Mouse (Mus musculus): ENCODE data around the gene Degs2. TPM values are rescaled to one million over a fixed set of nuclear protein-coding genes. Genes with fewer than 3 reads are reported as not detected.

Gene Degs2
- 305 and 307 TPM in 2 replicates for polyA plus RNA-seq (2012; rRNA removed)

DNA sequence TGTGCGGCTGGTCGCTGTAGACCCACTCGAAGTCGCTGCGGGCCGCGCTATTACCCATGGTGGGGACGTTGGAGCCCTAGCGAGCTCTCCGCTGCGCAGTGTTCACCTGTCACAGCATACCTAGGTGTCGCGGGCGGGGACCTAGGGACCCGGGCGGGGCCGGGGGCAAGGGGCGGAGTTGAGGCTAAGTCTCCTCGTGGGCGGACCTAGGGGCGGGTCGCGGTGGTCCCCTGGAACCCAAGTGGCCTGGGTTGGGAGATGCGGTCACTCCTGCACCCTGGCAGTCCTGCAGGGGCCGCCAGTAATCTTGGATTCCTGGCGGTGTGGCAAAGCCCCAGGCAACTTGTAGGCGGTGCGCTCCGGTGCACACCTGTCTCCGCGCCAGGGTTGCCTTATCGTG is at the start of gene Degs2:
TSS of gene Degs2 (minus strand) at position 131 of the 400 bp plus-strand sequence.

Other genes with a start within 250 kb of the Degs2 start
- gene Evl, start 147.6 kb downstream of the Degs2 start, polyA plus RNA-seq (2012; rRNA removed) = 16.2 and 17.5 TPM in 2 replicates
- gene Yy1, start 90.7 kb upstream of the Degs2 start, polyA plus RNA-seq (2012; rRNA removed) = 21.7 and 23.2 TPM in 2 replicates
- 13.7 and 13.8 TPM in 2 replicates for gene Slc25a29, start 133.6 kb upstream of the Degs2 start, polyA plus RNA-seq (2012; rRNA removed)
- 19.4 and 21.2 TPM in 2 replicates for gene Slc25a47, start 133.7 kb upstream of the Degs2 start, polyA plus RNA-seq (2012; rRNA removed)
- gene Wdr25, start 191.3 kb upstream of the Degs2 start, polyA plus RNA-seq (2012; rRNA removed) = 12.8 and 17.0 TPM in 2 replicates
- gene Wars, start 191.9 kb upstream of the Degs2 start, polyA plus RNA-seq (2012; rRNA removed) = 130 and 148 TPM in 2 replicates